Mouse (Mus musculus) MEL (cell line): Measurements from ENCODE around the gene Fam234b. TPM values are rescaled to one million over a fixed set of nuclear protein-coding genes. Genes with fewer than 3 reads are reported as not detected.

Source experiments
- DNase-seq: peaks from one replicate; pipeline ENCODE4 v3.0.0; 2011; ENCODE audit warnings: low read depth, low spot score
- H3K27ac ChIP-seq: 2 replicates; pipeline ENCODE4 v1.5.1; 2012; ENCODE audit warnings: low read depth, mild to moderate bottlenecking, control low read depth, low read length, moderate library complexity; ENCODE audit not compliant: control insufficient read depth
- H3K27me3 ChIP-seq, 2 experiments: fragments of 150-350 bp in 1 of 2; sonication (generic) in 1 of 2; 2 replicates each; pipeline ENCODE4 v1.6.1; 2012; ENCODE audit warnings: low read length in 2 of 2, mild to moderate bottlenecking in 2 of 2, improper control_type of control experiment in 1 of 2, moderate library complexity in 1 of 2; ENCODE audit not compliant: insufficient read depth in 2 of 2, control insufficient read depth in 1 of 2
- H3K36me3 ChIP-seq, 2 experiments: 2 replicates each; pipeline ENCODE4 v1.6.1; 2012 to 2014; ENCODE audit warnings: low read length in 2 of 2, improper control_type of control experiment in 1 of 2, inconsistent platforms in 1 of 2, mild to moderate bottlenecking in 1 of 2; ENCODE audit not compliant: insufficient read depth in 2 of 2, control insufficient read depth in 1 of 2
- H3K4me1 ChIP-seq, 2 experiments: fragments of 150-350 bp in 1 of 2; sonication (generic) in 1 of 2; 2 replicates each; pipeline ENCODE4 v1.6.1; 2012; ENCODE audit warnings: low read length in 2 of 2, improper control_type of control experiment in 1 of 2, mild to moderate bottlenecking in 1 of 2; ENCODE audit not compliant: insufficient read depth in 2 of 2, control insufficient read depth in 1 of 2
- H3K4me3 ChIP-seq, 2 experiments: fragments of 150-350 bp in 1 of 2; sonication (generic) in 1 of 2; 2 replicates each; pipeline ENCODE4 v1.5.1; 2012; ENCODE audit warnings: low read depth in 2 of 2, low read length in 2 of 2, mild to moderate bottlenecking in 2 of 2, moderate library complexity in 2 of 2, control low read depth in 1 of 2, improper control_type of control experiment in 1 of 2; ENCODE audit not compliant: control insufficient read depth in 1 of 2, insufficient read depth in 1 of 2
- H3K79me2 ChIP-seq: 2 replicates; pipeline ENCODE4 v1.6.1; 2012; ENCODE audit warnings: mild to moderate bottlenecking, low read length, moderate library complexity; ENCODE audit not compliant: control insufficient read depth, poor library complexity, insufficient read depth
- H3K9ac ChIP-seq: 2 replicates; pipeline ENCODE4 v1.6.1; 2012; ENCODE audit warnings: low read depth, mild to moderate bottlenecking, control low read depth, low read length, moderate library complexity; ENCODE audit not compliant: control insufficient read depth, poor library complexity, severe bottlenecking
- H3K9me3 ChIP-seq: fragments of 150-350 bp; sonication (generic); replicated peaks from 2 replicates; pipeline ENCODE4 v1.6.1; 2012; ENCODE audit warnings: mild to moderate bottlenecking, low read length, improper control_type of control experiment, moderate library complexity; ENCODE audit not compliant: insufficient read depth
- BHLHE40 ChIP-seq: IDR thresholded peaks from 2 replicates; pipeline ENCODE4 v1.6.1; 2012; ENCODE audit warnings: low read depth, mild to moderate bottlenecking, inconsistent platforms, low read length, improper control_type of control experiment, borderline replicate concordance
- CHD1 ChIP-seq: IDR thresholded peaks from 2 replicates; pipeline ENCODE4 v1.6.1; 2012; ENCODE audit warnings: low read depth, mild to moderate bottlenecking, inconsistent platforms, low read length, improper control_type of control experiment
- CHD2 ChIP-seq: IDR thresholded peaks from 2 replicates; pipeline ENCODE4 v1.6.1; 2011; ENCODE audit warnings: low read length, improper control_type of control experiment
- CTCF ChIP-seq, 3 experiments: IDR thresholded peaks in 2 of 3; conservative IDR thresholded peaks in 1 of 3; 2 replicates each; pipeline ENCODE4 v1.5.1; 2011 to 2012; ENCODE audit warnings: low read length in 3 of 3, low read depth in 2 of 3, mild to moderate bottlenecking in 2 of 3, improper control_type of control experiment in 1 of 3, inconsistent platforms in 1 of 3, mixed read lengths in 1 of 3, moderate library complexity in 1 of 3; ENCODE audit not compliant: control insufficient read depth in 1 of 3, insufficient read depth in 1 of 3, poor library complexity in 1 of 3, severe bottlenecking in 1 of 3
- E2F4 ChIP-seq: IDR thresholded peaks from 2 replicates; pipeline ENCODE4 v1.6.1; 2011; ENCODE audit warnings: low read depth, low read length, improper control_type of control experiment, borderline replicate concordance
- ETS1 ChIP-seq: IDR thresholded peaks from 2 replicates; pipeline ENCODE4 v1.6.1; 2012; ENCODE audit warnings: low read depth, mild to moderate bottlenecking, inconsistent platforms, low read length, improper control_type of control experiment, moderate library complexity
- HCFC1 ChIP-seq: IDR thresholded peaks from 2 replicates; pipeline ENCODE4 v1.6.1; 2012; ENCODE audit warnings: low read depth, mild to moderate bottlenecking, inconsistent platforms, low read length, improper control_type of control experiment, moderate library complexity
- KAT2A ChIP-seq: conservative IDR thresholded peaks from 2 replicates; pipeline ENCODE4 v1.6.1; 2012; ENCODE audit warnings: low read depth, low read length, improper control_type of control experiment, inconsistent platforms
- MAX ChIP-seq: IDR thresholded peaks from 2 replicates; pipeline ENCODE4 v1.6.1; 2011; ENCODE audit warnings: low read length, improper control_type of control experiment
- MAZ ChIP-seq: IDR thresholded peaks from 2 replicates; pipeline ENCODE4 v1.6.1; 2012; ENCODE audit warnings: low read depth, mild to moderate bottlenecking, inconsistent platforms, low read length, improper control_type of control experiment
- MYB ChIP-seq: IDR thresholded peaks from 2 replicates; pipeline ENCODE4 v1.6.1; 2011; ENCODE audit warnings: mild to moderate bottlenecking, low read depth, low read length, improper control_type of control experiment
- NELFE ChIP-seq: IDR thresholded peaks from 2 replicates; pipeline ENCODE4 v1.6.1; 2011; ENCODE audit warnings: low read depth, low read length, improper control_type of control experiment
- NRF1 ChIP-seq: IDR thresholded peaks from 2 replicates; pipeline ENCODE4 v1.6.1; 2014; ENCODE audit warnings: low read depth, mild to moderate bottlenecking, inconsistent platforms, low read length, improper control_type of control experiment, moderate library complexity; ENCODE audit not compliant: poor library complexity, insufficient read depth, severe bottlenecking
- POLR2A ChIP-seq, 2 experiments: IDR thresholded peaks; 2 replicates each; pipeline ENCODE4 v1.6.1; 2011 to 2012; ENCODE audit warnings: low read length in 2 of 2, mild to moderate bottlenecking in 2 of 2, control low read depth in 1 of 2, improper control_type of control experiment in 1 of 2, low read depth in 1 of 2, moderate library complexity in 1 of 2; ENCODE audit not compliant: control insufficient read depth in 1 of 2, insufficient read depth in 1 of 2, poor library complexity in 1 of 2
- POLR2AphosphoS2 ChIP-seq: IDR thresholded peaks from 2 replicates; pipeline ENCODE4 v1.6.1; 2011; ENCODE audit warnings: low read length, improper control_type of control experiment
- POLR2AphosphoS5 ChIP-seq: IDR thresholded peaks from 2 replicates; pipeline ENCODE4 v1.6.1; 2012; ENCODE audit warnings: low read depth, borderline replicate concordance, mild to moderate bottlenecking, inconsistent platforms, low read length, moderate library complexity, mixed read lengths
- RCOR1 ChIP-seq: IDR thresholded peaks from 2 replicates; pipeline ENCODE4 v1.6.1; 2012; ENCODE audit warnings: low read depth, mild to moderate bottlenecking, inconsistent platforms, low read length, improper control_type of control experiment
- TAL1 ChIP-seq: IDR thresholded peaks from 2 replicates; pipeline ENCODE4 v1.6.1; 2012; ENCODE audit warnings: mild to moderate bottlenecking, inconsistent platforms, low read length, moderate library complexity, mixed read lengths
- TCF12 ChIP-seq: IDR thresholded peaks from 2 replicates; pipeline ENCODE4 v1.6.1; 2014; ENCODE audit warnings: low read depth, mild to moderate bottlenecking, inconsistent platforms, low read length, improper control_type of control experiment, moderate library complexity
- ZNF384 ChIP-seq: IDR thresholded peaks from 2 replicates; pipeline ENCODE4 v1.6.1; 2012; ENCODE audit warnings: low read depth, mild to moderate bottlenecking, inconsistent platforms, low read length, improper control_type of control experiment
- polyA plus RNA-seq, 2 experiments: library from polyadenylated mRNA; stranded (reverse) in 1 of 2; unstranded in 1 of 2; fragments of >175 nt in 1 of 2; fragments of >200 nt in 1 of 2; gene quantifications; 2 replicates each; pipeline versions ENCODE4 v1.2.1 to v1.2.4; 2012; ENCODE audit warnings: low replicate concordance in 2 of 2, low read depth in 1 of 2; ENCODE audit not compliant: insufficient read length in 2 of 2, insufficient read depth in 1 of 2, missing spikeins in 1 of 2
- total RNA-seq: library from RNA; depleted of rRNA; stranded (reverse); fragments of 300-350 nt; gene quantifications from 2 replicates; pipeline ENCODE4 v1.2.3, GENCODE M21; 2012

Gene Fam234b
- total and polyA plus RNA-seq, 3 experiments = 12.2 to 20.5 TPM; not detected in 1

GRCm38 (mm10) chr6:135268392-135268791 lies 70.6 kb downstream of the Fam234b start:
- no peak for DNase-seq
- H3K27ac ChIP-seq = no peak overlapping the region
- H3K9me3 ChIP-seq = no peaks in the 10 kb centered on the region
- H3K4me1 ChIP-seq = no peaks in the 10 kb centered on the region
- no peak for TF ChIP-seq KAT2A
- TF ChIP-seq ZNF384 = no peak
- no peak for TF ChIP-seq CHD1
- TF ChIP-seq TAL1 = no peak
- no peak for TF ChIP-seq CTCF (IDR thresholded peaks at IDR 0.05 in 2 of 3, conservative IDR thresholded peaks at IDR 0.05 in 1 of 3; ENCODE audit: control insufficient read depth in 1 of 3, insufficient read depth in 1 of 3, low read depth in 2 of 3, low read length in 3 of 3, poor library complexity in 1 of 3, severe bottlenecking in 1 of 3)
- no peak for TF ChIP-seq MYB
- no peak for TF ChIP-seq NRF1
- TF ChIP-seq CHD2 = no peak
- TF ChIP-seq MAZ = no peak
- no peak for TF ChIP-seq POLR2AphosphoS2
- TF ChIP-seq E2F4 = no peak
- H3K79me2 ChIP-seq = no peaks in the 10 kb centered on the region
- H3K4me3 ChIP-seq = no peak overlapping the region
- no peak overlapping the region for H3K9ac ChIP-seq
- H3K27me3 ChIP-seq = no peaks in the 10 kb centered on the region
- no peaks in the 10 kb centered on the region for H3K36me3 ChIP-seq

DNA sequence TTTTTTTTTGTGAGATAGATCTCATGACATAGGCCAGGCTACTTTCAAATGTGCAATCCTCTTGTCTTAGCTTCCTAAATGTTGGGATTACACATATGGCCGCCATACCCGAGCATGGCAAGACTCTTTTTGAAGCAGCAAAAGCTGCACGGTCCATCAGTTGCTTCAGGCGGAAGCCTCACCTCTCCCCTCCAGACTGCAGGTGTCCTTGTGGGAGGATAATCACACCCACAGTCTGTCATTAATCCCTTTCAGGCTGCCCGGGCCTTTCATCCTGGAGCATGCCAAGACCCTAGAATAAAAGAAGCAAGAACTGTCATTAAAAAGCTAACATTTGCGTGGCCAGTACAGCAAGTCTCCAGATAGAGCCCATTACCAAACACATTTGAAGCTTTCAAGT lies 71.8 kb downstream of the Fam234b start:
- Histone ChIP-seq H3K36me3 (no peaks in the 10 kb centered on the region), H3K27me3 (no peaks in the 10 kb centered on the region), H3K4me1 (no peaks in the 10 kb centered on the region), H3K9me3 (no peaks in the 10 kb centered on the region), H3K4me3 (no peak overlapping the region), H3K79me2 (no peaks in the 10 kb centered on the region), H3K9ac (no peak overlapping the region), H3K27ac (no peak overlapping the region)
- no peak for DNase-seq
- TF ChIP-seq HCFC1 (no peak), MAX (no peak), NELFE (no peak), BHLHE40 (no peak), TCF12 (no peak), POLR2A (IDR thresholded peaks at IDR 0.05; ENCODE audit: control insufficient read depth in 1 of 2, insufficient read depth in 1 of 2, low read depth in 1 of 2, low read length in 2 of 2, poor library complexity in 1 of 2) (no peak), ZNF384 (no peak), ETS1 (no peak), CHD1 (no peak), RCOR1 (no peak), POLR2AphosphoS5 (no peak)
